Mouse (Mus musculus) left cerebral cortex, postnatal 36 days (tissue): ENCODE measurements around the gene Tppp3. TPM values are rescaled to one million over a fixed set of nuclear protein-coding genes. Genes with fewer than 3 reads are reported as not detected.

Source experiments
- DNase-seq, 2 experiments: peaks; one replicate each; pipeline ENCODE4 v3.0.0; 2021 to 2022; ENCODE audit warnings: low spot score in 2 of 2, mixed read lengths in 1 of 2
- intact Hi-C: fragments of 180-260 bp; cut with DNase I; formaldehyde crosslinking; loops from one replicate; pipeline ENCODE4 v1.15.1; 2025
- total RNA-seq, 2 experiments: library from RNA; stranded (reverse); gene quantifications; 2 replicates each; pipeline ENCODE4 v1.2.3; 2021

The Tppp3 gene
- total RNA-seq, 2 experiments from 2014 or later, result 36.1 to 46.4 TPM

DNA sequence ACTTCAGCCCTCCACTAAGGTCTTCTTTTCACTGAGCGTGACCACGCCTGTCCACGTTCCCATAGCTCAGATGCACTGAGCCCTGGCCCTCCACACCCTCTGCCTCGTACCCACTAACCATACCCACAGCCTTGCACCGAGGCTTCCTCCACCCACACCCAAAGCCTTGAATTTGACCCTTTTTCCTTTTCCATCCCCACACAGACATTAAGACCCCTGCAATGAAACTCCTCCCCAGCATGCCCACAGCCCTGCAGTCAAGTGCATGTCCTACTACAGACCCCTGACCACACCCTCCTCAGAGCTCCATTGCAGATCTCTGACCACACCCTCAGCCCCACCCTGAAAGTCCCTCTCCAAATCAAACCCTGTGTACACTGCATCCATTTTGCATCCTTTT, 1.5 kb downstream of the Tppp3 start:
- no peak for DNase-seq
- intact Hi-C loops, result loop anchor here (5.0 kb wide), 1 partner anchor 108 kb away; no protein-coding TSS in a partner anchor

- no peak for DNase-seq
Observed at GRCm38 (mm10) chr8:105469041-105469695, 2.2 kb downstream of the Tppp3 start.

GRCm38 (mm10) chr8:105468002-105468720, 3.2 kb downstream of the Tppp3 start:
- intact Hi-C loops, result no loop called here
- DNase-seq, result no peak

More at GRCm38 (mm10) chr8:105469041-105469695, 2.2 kb downstream of the Tppp3 start:
- intact Hi-C loops, result no loop called here

GRCm38 (mm10) chr8:105467396-105467985, 3.8 kb downstream of the Tppp3 start:
- intact Hi-C loops, result no loop called here
- no peak for DNase-seq

- intact Hi-C loops, result no loop called here
- no peak for DNase-seq
Observed at GRCm38 (mm10) chr8:105466700-105467291, 4.5 kb downstream of the Tppp3 start.

GRCm38 (mm10) chr8:105466246-105466645, 5.1 kb downstream of the Tppp3 start:
- DNase-seq, result no peak
- intact Hi-C loops, result no loop called here

DNA sequence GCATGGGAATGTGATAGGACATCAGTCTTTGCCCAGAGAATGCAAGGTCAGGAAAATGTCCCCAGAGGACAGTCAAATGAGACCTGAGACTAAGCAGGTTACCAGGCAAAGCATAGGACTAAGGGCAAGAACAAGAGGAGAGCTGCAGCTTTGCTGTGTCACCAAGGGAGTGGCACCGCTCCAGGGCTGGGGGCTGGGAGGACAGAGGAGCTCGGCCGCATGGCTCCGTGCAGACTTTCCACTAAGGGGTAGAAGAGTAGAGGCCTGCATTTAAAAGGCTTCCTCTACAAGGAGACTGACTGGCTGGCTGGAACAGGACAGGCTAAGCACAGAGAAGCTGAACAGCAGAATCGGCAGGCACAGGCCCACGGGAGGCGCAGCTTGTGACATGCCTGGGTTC, 6.7 kb downstream of the Tppp3 start:
- intact Hi-C loops, result no loop called here
- no peak for DNase-seq

GRCm38 (mm10) chr8:105461085-105461803, 10.1 kb downstream of the Tppp3 start:
- intact Hi-C loops, result no loop called here
- DNase-seq, result no peak

DNA sequence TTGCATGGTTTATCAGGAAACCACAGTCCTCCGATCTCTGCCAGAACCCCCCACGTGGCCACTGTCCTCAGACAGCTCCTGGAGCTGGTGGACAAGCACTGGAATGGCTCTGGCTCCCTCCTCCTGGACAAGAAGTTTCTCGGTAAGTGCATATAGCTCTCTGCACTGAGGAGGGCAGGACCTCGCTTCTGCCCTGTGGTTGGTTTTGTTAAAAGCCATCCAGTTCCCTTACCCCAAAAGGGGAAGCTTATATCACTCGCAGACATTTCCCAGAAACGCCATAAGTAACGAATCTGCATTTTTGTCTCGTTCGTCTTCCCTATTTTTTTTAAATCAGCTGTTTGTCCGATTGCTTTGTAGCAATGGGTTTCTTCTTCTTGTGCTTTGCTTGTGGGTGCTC, 16.1 kb downstream of the Tppp3 start:
- no peak for DNase-seq
- intact Hi-C loops, result no loop called here

DNA sequence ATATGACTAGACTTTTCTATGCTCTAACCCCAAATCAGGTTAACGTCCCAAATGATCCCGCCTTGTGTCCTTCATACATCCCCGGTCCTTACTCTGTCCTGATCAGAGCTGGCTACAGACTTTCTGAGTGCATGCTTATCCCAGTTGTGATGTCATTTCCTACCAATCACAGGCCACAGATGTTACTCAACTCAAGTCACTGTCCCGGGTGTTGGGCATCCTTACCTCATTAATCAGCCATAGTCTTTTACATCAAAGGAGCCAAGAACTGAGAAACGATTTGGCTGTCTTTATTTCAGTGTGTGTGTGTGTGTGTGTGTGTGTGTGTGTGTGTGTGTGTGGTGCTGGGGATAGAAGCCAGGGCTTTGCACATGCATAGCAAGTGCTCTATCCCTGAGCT, 17.2 kb downstream of the Tppp3 start:
- DNase-seq, result no peak
- intact Hi-C loops, result no loop called here

- no peak for DNase-seq
- intact Hi-C loops, result no loop called here
Observed at GRCm38 (mm10) chr8:105453296-105453695, 18.0 kb downstream of the Tppp3 start.

DNA sequence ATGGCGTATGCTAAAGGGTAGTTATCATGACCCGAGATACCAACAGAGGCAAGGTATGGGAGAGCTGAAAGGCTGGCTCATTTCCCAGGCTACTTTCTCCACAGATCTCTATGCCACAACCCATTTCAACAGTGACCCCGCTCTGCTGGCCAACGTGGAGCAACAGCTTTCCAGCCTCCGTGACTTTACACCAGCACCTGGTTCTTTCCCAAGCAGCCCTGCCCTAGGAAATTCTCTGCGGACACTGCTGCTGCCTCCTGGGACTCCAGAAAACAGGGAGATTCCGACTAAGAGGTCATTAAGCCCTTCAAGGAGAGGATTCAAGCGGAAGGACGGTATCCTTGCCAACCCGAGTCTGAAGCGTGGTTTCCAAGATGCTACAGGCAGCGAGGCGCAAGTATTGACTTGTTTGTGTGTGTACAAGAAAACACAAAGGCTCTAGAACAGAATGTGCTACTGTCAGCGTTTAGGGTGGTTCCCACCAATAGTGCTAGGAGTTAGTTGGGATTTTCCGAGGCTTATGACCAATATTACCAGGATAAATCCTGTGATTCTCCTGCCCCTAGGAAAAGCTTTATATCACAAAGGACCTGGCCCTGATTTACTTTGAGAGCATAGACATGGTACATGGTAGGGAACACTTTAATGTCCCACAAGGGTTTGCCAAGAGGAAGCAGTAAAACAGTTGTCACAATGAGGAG, 19.3 kb downstream of the Tppp3 start:
- intact Hi-C loops, result no loop called here
- no peak for DNase-seq

GRCm38 (mm10) chr8:105450977-105451376, 20.3 kb downstream of the Tppp3 start:
- intact Hi-C loops, result no loop called here

GRCm38 (mm10) chr8:105448596-105448995, 22.7 kb downstream of the Tppp3 start:
- no peak for DNase-seq
- intact Hi-C loops, result no loop called here

More at GRCm38 (mm10) chr8:105450977-105451376, 20.3 kb downstream of the Tppp3 start:
- no peak for DNase-seq

DNA sequence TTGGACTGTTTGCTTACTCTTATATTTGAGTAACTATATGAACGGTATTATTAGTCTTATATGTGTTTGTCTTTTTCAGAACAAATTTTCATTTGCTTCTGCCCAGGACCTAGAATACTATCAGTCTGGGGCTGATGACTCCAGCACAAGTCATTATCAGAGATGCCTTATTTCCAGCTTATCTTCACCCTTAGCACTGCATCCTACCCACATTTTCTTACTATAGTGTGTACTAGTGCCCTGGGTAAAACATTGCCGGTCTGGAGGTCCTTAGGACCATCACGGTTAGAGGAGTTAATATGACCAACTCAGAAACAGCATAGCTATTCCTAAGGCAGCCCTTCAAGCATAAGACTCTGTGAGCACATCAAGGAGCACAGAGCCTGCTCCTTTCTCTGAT, 23.1 kb downstream of the Tppp3 start:
- DNase-seq, result no peak
- intact Hi-C loops, result no loop called here

DNA sequence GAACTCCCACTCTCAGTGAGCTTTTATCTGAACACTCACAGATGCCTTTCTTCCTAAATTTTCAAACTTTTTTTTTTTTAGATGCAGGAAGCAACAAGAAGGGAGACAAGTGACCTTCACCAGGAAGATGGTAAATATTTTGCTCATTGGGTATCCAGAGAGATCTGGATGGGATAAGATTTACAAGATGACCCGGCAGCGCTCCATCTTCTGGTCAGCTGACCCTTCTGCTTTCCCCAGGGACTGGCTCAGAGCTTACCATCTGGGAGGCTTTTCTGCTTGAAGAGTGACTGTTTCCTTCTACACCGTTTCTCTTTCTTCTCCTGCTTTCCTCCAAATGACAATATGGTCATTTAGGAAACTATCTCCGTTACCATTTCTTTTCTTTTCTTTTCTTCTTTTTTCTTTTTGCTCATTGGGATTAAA, 25.2 kb downstream of the Tppp3 start:
- DNase-seq, result no peak
- intact Hi-C loops, result no loop called here

DNA sequence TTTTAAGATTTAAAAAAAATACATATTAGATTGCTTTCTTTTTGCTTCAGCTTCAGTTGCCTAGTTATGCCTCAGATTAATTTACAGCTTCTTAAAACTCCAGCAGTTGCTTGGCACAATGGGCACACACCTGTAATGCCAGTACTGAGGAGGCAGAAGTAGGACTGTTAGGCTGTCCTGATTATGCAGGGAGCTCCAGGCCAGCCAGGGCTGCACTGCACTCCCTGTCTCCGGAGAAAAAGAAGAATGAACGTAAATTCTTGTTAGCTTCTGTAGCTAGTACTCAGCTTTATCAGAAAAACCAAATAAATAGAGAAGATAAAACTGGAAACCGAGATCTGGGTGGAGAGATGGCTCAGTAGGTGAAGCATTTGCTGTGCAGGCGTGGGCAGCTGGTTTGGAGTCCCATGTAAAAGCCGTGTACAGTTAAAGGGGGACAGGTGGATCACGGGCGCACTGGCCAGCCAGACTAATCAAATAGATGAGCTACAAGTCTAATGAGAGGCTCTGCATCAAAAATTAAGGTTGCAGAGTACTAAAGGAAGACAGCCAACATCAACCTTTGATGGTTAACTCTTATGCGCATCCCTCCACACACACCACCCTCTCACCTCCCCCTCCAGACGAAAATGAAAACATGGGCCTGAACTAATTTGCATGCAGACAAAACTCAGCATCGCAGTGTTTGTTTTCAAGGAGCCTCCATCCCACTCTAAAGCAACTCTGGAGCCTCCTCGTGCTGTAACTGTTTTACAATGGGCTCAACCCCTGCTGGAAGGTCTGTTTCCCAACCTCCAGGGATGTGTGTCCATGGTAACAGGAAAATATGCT, 25.8 kb downstream of the Tppp3 start:
- intact Hi-C loops, result no loop called here
- DNase-seq, result no peak

- DNase-seq, result no peak
- intact Hi-C loops, result no loop called here
Observed at GRCm38 (mm10) chr8:105442661-105443060, 28.7 kb downstream of the Tppp3 start.
